Mouse (Mus musculus): ENCODE measurements around the gene Phlda2.

Phlda2 gene

GRCm38 (mm10) chr7:143503926-143504325 lies 976 bp upstream of the Phlda2 start:
- no peak for DNase-seq (ENCODE audit: inconsistent ontology term)

GRCm38 (mm10) chr7:143501643-143502417 lies 1.1 kb downstream of the Phlda2 start:
- DNase-seq (ENCODE audit: inconsistent ontology term) = peak; percentile 17

GRCm38 (mm10) chr7:143500912-143501311 lies 2.0 kb downstream of the Phlda2 start:
- peak; percentile 7 for DNase-seq (ENCODE audit: inconsistent ontology term)

- no peak for DNase-seq (ENCODE audit: inconsistent ontology term)
Measured at GRCm38 (mm10) chr7:143498584-143498983, 4.4 kb downstream of the Phlda2 start.

DNA sequence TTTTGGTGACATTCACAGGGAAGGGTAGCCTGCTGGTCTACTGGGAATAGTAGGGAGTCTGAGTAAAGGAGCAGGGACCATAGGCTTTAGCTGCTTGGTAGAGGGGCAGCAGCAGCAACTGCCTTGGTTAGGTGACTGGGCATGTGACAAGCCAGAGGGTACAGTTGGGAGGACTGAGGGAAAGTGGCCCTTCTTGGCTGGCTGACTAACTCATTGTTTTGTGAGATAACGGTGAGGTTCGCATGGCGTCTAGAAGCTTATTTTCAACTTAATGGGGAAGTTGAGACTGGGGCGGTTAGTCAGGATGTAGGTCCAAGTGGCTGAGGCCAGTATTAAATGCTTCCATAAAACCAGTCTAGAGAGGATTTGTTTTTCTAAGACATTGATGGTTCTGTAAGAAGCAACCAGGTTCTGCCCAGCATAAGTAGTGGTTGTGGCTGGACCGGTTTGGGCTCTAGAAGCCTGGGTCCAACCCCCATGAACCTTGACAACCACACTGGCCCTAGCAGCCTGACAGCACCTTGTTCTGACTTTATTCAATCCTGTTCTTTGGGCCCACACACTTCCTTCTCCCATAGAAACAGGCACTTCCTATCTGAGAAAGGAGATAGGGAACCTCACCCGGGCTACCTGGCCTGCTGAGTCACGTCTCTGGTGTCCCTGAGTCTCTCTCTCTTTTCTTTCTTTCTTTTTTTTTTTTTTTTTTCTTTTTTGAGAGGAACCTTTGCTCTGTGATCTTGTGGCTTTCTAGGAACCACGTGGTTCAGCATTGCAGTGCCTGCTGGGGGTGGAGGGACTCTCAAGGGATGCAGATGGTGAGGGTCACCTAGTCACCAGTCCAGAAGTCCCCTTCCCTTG lies 7.6 kb downstream of the Phlda2 start:
- no peak for DNase-seq (ENCODE audit: inconsistent ontology term)

- DNase-seq (ENCODE audit: inconsistent ontology term) = no peak
Measured at GRCm38 (mm10) chr7:143493616-143494126, 9.3 kb downstream of the Phlda2 start.

GRCm38 (mm10) chr7:143489735-143490134 lies 13.2 kb downstream of the Phlda2 start:
- no peak for DNase-seq (ENCODE audit: inconsistent ontology term)

DNA sequence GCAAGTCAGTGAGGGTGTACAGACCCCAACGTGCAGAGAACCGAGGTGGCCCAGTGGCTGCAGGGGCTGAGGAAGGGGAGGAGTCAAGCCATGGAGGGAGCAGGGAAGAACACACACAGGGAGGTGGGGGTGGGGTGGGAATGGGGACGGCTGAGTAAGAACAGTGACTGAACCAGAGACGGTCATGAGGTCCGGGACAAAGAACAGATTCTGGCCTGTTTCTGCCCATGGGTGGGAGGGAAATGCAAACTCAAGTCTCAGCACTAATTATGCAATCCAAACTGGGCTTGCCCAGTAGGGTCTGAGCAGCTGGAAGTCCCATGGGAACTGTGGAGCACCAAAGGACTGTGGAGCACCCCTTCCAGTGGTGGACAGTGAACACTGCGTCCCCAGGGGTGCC lies 20.4 kb downstream of the Phlda2 start:
- no peak for DNase-seq (ENCODE audit: inconsistent ontology term)

GRCm38 (mm10) chr7:143481806-143482387 lies 21.1 kb downstream of the Phlda2 start:
- no peak for DNase-seq (ENCODE audit: inconsistent ontology term)

- peak; percentile 19 for DNase-seq (ENCODE audit: inconsistent ontology term)
Measured at GRCm38 (mm10) chr7:143480498-143480897, 22.5 kb downstream of the Phlda2 start.

- no peak for DNase-seq (ENCODE audit: inconsistent ontology term)
Measured at GRCm38 (mm10) chr7:143477800-143478199, 25.1 kb downstream of the Phlda2 start.

DNA sequence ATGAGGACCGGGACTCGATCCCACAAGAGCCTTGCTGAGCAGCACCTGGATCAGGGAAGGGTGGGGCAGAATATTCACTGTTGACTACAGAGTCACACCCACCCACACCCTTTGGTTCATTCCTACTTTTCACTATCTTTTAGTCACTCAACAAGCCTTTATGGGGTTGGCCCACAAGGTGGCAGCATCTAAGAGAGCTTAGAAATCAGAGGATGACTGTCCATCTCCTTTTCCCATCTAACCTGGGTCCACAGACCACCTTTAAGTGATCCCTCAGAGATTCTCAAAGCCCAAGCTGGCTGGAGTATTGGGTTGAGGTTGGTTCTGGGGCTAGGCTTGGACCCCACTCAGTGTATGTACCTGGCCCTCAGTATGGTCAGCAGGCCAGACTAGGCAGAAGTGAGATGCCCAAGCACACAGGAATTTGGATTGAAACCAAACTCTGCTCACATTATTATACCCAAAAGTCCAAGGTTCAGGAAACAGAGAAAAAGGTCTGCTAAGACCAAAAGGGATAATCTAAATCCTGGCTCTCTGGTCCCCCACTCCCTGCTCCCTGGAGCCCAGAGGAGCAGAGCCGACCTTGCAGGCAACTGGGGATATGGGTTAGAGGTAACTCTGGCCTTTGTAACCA lies 26.1 kb downstream of the Phlda2 start:
- no peak for DNase-seq (ENCODE audit: inconsistent ontology term)

DNA sequence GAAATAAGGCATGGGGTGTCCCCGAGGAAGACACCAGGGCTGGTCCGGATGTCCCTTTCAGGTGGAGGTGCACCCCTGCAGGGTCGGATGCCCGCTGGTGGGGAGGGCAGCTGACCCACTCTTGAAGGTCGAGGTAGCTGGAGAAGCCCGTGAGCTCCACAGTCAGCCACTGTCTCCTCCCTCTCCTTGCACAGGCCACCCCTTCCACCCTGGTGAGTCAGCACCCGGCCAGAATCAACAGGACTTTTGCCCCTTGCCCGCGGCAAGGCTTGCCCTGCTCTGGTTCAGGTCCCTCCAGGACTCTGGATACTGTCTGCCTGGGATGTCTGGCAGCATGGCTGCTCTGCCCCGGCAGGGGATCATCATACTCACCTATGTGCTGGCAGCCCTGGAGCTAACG lies 27.1 kb downstream of the Phlda2 start:
- DNase-seq (ENCODE audit: inconsistent ontology term) = no peak

- no peak for DNase-seq (ENCODE audit: inconsistent ontology term)
Measured at GRCm38 (mm10) chr7:143474811-143475210, 28.1 kb downstream of the Phlda2 start.

DNA sequence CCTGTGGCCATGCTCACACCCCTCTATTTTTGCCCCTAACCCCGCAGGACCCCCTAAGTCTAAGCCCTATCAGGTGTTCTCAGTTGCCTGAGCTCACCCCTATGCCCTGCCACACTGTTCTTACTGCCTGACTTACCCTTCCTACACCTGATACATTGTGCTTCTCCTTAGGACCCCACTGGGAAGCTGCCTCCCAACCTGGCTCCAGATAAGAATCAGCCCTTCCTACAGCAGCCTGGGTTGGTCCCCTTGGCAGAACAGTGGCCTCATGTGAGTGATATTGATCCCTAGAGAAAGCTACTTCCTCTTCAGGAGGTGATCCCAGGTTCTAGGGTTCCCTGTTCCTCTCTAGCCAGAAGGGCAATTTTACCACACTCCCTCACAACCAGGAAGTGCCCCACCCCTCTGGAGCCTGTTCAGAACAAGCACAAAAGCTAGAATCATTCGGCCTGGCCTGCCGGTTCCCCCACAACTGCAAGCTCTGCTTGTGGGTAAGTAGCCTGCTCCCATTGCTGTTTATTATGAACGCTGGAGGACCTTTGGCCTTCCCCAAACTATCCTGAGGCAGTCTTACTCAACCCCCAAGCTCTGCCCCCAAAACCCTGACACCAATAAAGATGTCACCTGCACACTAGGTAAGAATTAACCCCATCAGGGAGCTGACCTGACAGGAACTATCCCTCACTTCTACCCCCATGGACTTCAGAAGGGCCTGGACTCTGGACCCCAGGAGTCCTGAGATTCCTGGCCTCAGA lies 29.4 kb downstream of the Phlda2 start, which contains the start of gene Slc22a18:
Gene Slc22a18 (plus strand): TSS at position 390 of the 755 bp plus-strand sequence.
- no peak for DNase-seq (ENCODE audit: inconsistent ontology term)

DNA sequence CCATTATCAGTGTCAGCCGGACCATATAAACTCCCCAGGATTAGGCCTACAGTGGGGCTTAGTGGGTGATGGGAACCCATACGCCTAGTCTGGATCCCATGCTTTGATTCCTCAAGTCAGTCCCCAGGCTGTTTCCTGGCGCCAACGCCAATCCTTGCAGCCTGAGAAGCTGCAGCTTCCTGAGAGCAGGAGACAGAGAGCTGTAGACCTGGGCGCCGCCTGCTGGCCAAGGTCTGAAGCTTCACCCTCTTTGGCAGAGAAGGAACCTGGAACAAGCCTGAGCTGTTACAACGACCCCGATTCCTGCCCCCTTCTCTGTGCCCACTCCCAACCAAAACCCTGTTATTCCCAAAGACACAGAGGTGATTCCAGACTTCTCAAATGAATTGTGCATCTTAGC lies 33.0 kb downstream of the Phlda2 start:
- DNase-seq (ENCODE audit: inconsistent ontology term) = peak; percentile 45

GRCm38 (mm10) chr7:143467714-143468113 lies 35.2 kb downstream of the Phlda2 start:
- DNase-seq (ENCODE audit: inconsistent ontology term) = no peak

GRCm38 (mm10) chr7:143466099-143466677 lies 36.8 kb downstream of the Phlda2 start:
- peak; percentile 61 for DNase-seq (ENCODE audit: inconsistent ontology term)

DNA sequence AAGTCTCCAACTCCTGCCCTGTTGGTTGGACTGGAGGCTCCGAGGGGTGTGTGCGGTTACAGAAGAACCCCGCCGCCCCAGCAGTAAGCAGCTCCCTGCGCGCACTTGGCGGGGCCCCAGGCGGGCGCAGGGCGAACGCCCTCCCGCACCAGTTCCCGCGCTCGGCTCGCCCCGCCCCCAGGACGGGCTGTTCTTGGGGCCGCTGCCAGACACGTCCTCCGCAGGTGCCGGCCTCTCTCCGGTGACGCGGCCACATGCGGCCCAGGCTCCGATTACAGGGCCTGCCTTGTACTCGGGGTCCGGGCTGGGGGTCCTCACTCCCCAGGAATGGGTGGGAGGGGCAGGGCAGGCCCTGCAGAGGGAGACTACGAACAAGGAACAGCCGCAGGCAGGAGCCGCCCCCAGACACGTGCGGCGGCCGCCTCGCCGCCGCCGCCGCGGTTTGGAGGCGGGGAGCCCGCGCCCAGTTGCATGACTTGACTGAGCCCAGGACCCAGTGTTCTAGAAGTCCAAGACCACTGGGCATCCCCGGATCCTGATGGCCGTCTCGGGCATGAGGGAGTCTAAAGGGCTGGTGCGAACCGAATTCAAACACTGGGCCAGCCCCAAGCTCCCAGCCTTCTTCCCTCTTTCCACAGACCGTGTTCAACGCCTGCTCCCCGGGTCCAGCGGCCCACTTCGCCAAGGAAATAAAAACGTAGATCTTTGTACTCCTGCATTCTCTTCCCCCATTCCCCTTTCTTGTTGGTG lies 38.0 kb downstream of the Phlda2 start:
- DNase-seq (ENCODE audit: inconsistent ontology term) = peak; percentile 50

All from Muller cell, postnatal 12 days (primary cell).